Mouse (Mus musculus) forebrain, embryonic 13.5 days (tissue): ENCODE measurements at regions not wholly inside any gene's neighbourhood (a gene's known extent, or its start where the extent isn't known, plus 50 kb on each side); places are given as distances from the start of the nearest gene placed in this dataset.

Experiments used
- ATAC-seq: fragments of 200-750 bp; cut with Nextera tagmentation; 2 replicates; pipeline ENCODE4 v1.8.0; 2017
- H3K27ac ChIP-seq: fragments of 300-500 bp; sonication (generic); 2 replicates; pipeline ENCODE4 v1.5.1; 2015; ENCODE audit warnings: inconsistent platforms, mild to moderate bottlenecking, moderate library complexity
- H3K27me3 ChIP-seq: fragments of 300-500 bp; sonication (generic); 2 replicates; pipeline ENCODE4 v1.6.1; 2015; ENCODE audit warnings: mild to moderate bottlenecking, inconsistent platforms
- H3K36me3 ChIP-seq: fragments of 300-500 bp; sonication (generic); 2 replicates; pipeline ENCODE4 v1.6.1; 2015; ENCODE audit warnings: mild to moderate bottlenecking, inconsistent platforms; ENCODE audit not compliant: poor library complexity, severe bottlenecking
- H3K4me1 ChIP-seq: fragments of 300-500 bp; sonication (generic); 2 replicates; pipeline ENCODE4 v1.6.1; 2015; ENCODE audit warnings: inconsistent platforms
- H3K4me2 ChIP-seq: fragments of 300-500 bp; sonication (generic); 2 replicates; pipeline ENCODE4 v1.6.1; 2015; ENCODE audit warnings: inconsistent platforms, mild to moderate bottlenecking, moderate library complexity
- H3K4me3 ChIP-seq: fragments of 300-500 bp; sonication (generic); 2 replicates; pipeline ENCODE4 v1.5.1; 2015; ENCODE audit warnings: mild to moderate bottlenecking, inconsistent platforms
- H3K9ac ChIP-seq: fragments of 300-500 bp; sonication (generic); 2 replicates; pipeline ENCODE4 v1.6.1; 2015; ENCODE audit warnings: mild to moderate bottlenecking, inconsistent platforms
- H3K9me3 ChIP-seq: fragments of 300-500 bp; sonication (generic); replicated peaks from 2 replicates; pipeline ENCODE4 v1.6.1; 2016; ENCODE audit warnings: inconsistent platforms
- WGBS: fragments of 180-500 bp; shearing (Covaris S2); methylation state at CpG from one replicate; pipeline ENCODE4 v1.1.7; 2015; 5-methylcytosine and 5-hydroxymethylcytosine counted together

DNA sequence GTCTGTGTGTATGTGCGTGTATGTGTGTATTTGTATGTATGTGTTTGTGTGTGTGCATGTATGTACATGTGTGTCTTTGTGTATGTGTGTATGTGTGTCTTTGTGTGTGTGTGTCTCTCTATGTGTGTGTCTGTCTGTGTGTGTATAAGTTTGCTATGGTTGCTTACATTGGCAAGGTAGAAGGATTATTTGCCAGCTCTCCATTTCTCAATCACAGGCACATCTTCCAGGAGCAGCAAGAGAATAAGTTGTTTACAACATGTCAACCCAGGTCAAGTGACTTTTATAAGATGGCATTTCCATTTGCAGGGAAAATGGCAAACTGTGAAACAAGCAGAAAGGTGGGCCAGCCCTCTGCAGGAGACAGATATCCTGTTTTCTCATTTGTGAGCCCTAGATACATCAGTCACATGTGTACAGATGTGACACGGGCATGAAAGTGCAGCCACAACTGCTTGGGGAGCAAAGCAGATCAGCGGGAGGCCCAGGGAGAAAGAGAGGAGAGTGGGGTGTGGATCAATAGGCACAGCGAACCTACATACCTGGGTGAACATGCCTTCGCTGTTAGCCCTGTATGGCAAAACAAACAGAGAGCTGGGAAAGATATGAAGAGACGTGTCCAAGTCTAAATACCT lies 86.1 kb downstream of the Psmg1 start:
- H3K27me3 ChIP-seq: no peaks in the 10 kb centered on the region
- 84% methylated on average over 6 of the region's 6 CpGs for WGBS
- no peak overlapping the region for H3K9ac ChIP-seq
- no peaks in the 10 kb centered on the region for H3K4me1 ChIP-seq
- H3K9me3 ChIP-seq: no peaks in the 10 kb centered on the region
- H3K4me3 ChIP-seq: no peak overlapping the region
- H3K27ac ChIP-seq: no peak overlapping the region
- no peak overlapping the region for H3K4me2 ChIP-seq
- no peaks in the 10 kb centered on the region for H3K36me3 ChIP-seq
- no peak for ATAC-seq

DNA sequence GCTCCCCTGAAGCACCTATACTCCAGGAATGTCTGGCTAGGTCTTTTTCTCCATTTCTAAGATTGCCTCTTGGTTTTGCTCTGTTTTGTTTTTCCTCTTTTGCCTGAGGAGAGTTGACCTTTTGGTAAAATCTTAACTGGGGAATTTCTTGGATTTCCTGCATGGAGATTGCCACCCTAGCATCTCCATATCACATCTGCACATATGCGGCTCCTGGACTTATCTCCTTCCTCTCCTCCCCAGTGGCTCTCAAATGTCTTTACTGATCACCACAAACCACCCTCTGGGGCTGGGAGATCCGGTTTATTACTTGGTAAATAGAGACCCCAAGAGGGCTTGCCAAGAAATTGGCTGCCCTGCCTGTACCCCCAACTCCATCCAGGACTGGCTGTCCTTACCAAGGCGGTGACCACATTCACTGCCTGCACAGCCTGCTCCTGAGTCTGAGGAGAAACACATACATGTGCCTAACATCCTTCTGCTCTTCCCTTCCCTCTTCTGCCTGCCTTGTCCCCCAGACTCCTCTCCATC lies 87.3 kb downstream of the Psmg1 start:
- Histone ChIP-seq H3K27me3 (no peaks in the 10 kb centered on the region), H3K4me1 (no peaks in the 10 kb centered on the region), H3K36me3 (no peaks in the 10 kb centered on the region), H3K9me3 (no peaks in the 10 kb centered on the region), H3K9ac (no peak overlapping the region), H3K27ac (no peak overlapping the region), H3K4me2 (no peak overlapping the region), H3K4me3 (no peak overlapping the region)
- ATAC-seq: no peak
- 79% methylated on average over 3 of the region's 3 CpGs for WGBS

DNA sequence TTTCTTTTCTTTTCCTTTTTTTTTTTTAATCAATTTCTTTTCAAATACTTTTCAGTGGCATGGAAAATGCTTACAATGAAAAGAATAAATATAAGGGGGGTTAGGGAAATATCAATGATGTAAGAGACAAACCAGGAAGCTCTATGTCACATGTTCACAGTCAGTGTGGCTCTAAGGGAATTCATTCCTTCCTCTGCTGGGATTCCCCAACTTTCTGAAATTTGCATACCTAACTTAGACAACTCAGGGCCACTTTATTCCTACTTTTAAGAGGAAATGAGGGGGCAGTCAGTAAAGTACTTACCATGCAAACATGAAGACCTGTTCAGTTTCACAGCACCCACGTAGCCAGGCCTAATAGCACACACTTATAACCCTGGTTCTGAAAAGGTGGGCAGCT lies 88.6 kb downstream of the Psmg1 start:
- H3K27me3 ChIP-seq: no peaks in the 10 kb centered on the region
- H3K4me1 ChIP-seq: no peaks in the 10 kb centered on the region
- H3K4me3 ChIP-seq: no peak overlapping the region
- H3K9me3 ChIP-seq: no peaks in the 10 kb centered on the region
- H3K9ac ChIP-seq: no peak overlapping the region
- H3K4me2 ChIP-seq: no peak overlapping the region
- WGBS: 94% methylated on average over 1 of the region's 1 CpGs
- no peaks in the 10 kb centered on the region for H3K36me3 ChIP-seq
- H3K27ac ChIP-seq: no peak overlapping the region
- no peak for ATAC-seq

DNA sequence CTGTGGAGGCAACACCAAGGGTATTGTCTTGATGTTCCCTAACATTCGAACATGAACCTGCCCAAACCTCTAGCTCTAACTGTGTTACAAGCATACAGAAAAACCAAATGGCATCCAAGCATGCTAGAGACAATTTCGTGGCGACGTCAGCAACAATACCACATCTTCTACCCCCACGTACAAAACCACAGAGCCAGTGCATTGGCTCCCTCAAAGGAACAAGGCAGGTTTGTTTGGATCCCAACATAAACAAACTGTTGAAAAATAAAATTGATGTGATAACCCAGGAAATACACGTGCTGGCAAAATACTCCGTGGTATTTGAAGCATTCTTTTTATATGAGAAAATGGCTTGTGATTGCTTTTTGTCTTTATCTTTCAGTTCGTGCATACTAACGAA lies 89.4 kb downstream of the Psmg1 start:
- no peak overlapping the region for H3K4me2 ChIP-seq
- no peak for ATAC-seq
- H3K9me3 ChIP-seq: no peaks in the 10 kb centered on the region
- H3K36me3 ChIP-seq: no peaks in the 10 kb centered on the region
- H3K4me1 ChIP-seq: no peaks in the 10 kb centered on the region
- no peak overlapping the region for H3K9ac ChIP-seq
- H3K4me3 ChIP-seq: no peak overlapping the region
- no peaks in the 10 kb centered on the region for H3K27me3 ChIP-seq
- no peak overlapping the region for H3K27ac ChIP-seq
- 82% methylated on average over 9 of the region's 9 CpGs for WGBS

DNA sequence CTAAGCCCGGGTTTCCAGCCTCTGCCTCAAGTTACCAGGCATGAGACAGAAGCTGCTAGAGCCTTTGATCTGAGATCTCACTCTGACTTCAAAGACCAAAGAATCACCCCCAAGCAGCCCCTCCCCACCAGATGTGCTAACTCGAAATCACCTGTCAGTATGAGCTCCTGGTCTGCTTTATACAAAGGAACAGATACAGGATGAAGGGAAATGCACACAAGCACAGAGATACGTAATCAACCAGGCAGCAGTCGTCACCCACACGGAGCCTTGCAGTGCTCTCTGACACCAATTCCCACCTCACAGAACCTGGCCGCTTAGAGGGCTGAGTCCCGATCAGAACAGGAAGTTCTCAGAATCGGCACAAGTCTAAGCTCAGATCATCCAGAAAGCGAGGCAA lies 90.6 kb downstream of the Psmg1 start:
- ATAC-seq: no peak
- Histone ChIP-seq H3K27me3 (no peaks in the 10 kb centered on the region), H3K4me2 (no peak overlapping the region), H3K4me3 (no peak overlapping the region), H3K27ac (no peak overlapping the region), H3K9ac (no peak overlapping the region), H3K36me3 (no peaks in the 10 kb centered on the region), H3K9me3 (no peaks in the 10 kb centered on the region), H3K4me1 (no peaks in the 10 kb centered on the region)
- WGBS: 87% methylated on average over 9 of the region's 9 CpGs

DNA sequence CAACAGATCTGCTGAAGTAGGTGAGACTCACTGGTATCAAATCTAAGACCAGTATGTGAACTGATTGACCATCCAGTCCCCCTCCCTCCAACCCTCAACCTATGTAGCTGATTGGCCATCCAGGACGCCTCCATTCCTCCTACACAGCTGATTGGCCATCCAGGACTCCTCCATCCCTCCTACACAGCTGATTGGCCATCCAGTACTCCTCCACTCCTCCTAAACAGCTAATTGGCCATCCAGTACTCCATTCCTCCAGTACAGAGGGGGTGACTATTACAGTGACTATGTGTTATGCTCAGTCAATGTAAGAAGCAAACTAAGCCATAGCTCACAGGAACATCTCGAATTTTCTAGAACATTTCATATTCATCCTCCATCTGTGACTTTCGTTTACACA lies 91.1 kb downstream of the Psmg1 start:
- no peak for ATAC-seq
- Histone ChIP-seq H3K27ac (no peak overlapping the region), H3K9ac (no peak overlapping the region), H3K9me3 (no peaks in the 10 kb centered on the region), H3K4me2 (no peak overlapping the region), H3K4me3 (no peak overlapping the region), H3K36me3 (no peaks in the 10 kb centered on the region), H3K27me3 (no peaks in the 10 kb centered on the region), H3K4me1 (no peaks in the 10 kb centered on the region)
- 81% methylated on average over 3 of the region's 3 CpGs for whole genome bisulfite sequencing

DNA sequence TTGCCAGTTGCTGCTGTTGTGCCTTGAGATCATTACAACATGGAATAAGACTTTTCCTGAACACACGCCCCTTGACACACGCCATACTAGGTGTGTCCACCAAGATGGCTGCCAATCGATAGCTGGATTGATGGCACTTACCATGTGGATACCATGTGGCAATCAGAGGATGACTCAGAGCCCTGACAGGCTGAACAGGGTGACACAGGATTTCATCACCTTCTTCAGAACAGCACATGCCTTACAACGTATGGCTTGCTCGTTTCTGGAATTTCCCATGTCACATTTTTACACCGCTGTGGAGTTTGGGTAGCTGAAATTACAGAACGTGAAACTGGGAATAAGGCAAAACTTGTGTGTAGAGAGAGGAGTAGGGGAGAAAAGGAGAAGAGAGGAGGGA lies 92.9 kb downstream of the Psmg1 start:
- H3K27me3 ChIP-seq: no peaks in the 10 kb centered on the region
- H3K27ac ChIP-seq: no peak overlapping the region
- WGBS: 89% methylated on average over 7 of the region's 7 CpGs
- no peaks in the 10 kb centered on the region for H3K9me3 ChIP-seq
- ATAC-seq: no peak
- no peak overlapping the region for H3K9ac ChIP-seq
- no peaks in the 10 kb centered on the region for H3K4me1 ChIP-seq
- H3K36me3 ChIP-seq: no peaks in the 10 kb centered on the region
- H3K4me3 ChIP-seq: no peak overlapping the region
- no peak overlapping the region for H3K4me2 ChIP-seq

DNA sequence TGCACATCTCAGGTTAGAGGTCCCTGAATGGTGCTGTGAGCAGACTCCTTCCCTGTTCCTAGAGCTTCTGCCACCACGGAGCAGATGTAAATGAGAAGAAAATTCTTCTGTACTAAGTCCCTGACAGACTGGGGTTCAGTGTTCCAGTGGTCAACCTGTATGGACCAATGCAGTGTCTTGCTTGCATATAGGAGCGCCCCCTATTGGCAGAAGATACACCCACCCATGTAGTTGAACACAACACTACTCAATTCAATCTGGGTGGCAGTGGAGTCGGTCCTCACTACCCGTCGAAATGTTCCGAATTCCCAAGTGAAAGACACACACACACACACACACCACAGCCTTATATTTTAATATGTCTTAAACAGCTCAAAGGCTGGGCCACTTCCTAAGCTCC lies 94.6 kb downstream of the Psmg1 start:
- Histone ChIP-seq H3K27ac (no peak overlapping the region), H3K4me1 (no peaks in the 10 kb centered on the region), H3K9ac (no peak overlapping the region), H3K9me3 (no peaks in the 10 kb centered on the region), H3K4me2 (no peak overlapping the region), H3K4me3 (no peak overlapping the region), H3K27me3 (no peaks in the 10 kb centered on the region), H3K36me3 (no peaks in the 10 kb centered on the region)
- ATAC-seq: no peak
- 78% methylated on average over 6 of the region's 6 CpGs for WGBS

DNA sequence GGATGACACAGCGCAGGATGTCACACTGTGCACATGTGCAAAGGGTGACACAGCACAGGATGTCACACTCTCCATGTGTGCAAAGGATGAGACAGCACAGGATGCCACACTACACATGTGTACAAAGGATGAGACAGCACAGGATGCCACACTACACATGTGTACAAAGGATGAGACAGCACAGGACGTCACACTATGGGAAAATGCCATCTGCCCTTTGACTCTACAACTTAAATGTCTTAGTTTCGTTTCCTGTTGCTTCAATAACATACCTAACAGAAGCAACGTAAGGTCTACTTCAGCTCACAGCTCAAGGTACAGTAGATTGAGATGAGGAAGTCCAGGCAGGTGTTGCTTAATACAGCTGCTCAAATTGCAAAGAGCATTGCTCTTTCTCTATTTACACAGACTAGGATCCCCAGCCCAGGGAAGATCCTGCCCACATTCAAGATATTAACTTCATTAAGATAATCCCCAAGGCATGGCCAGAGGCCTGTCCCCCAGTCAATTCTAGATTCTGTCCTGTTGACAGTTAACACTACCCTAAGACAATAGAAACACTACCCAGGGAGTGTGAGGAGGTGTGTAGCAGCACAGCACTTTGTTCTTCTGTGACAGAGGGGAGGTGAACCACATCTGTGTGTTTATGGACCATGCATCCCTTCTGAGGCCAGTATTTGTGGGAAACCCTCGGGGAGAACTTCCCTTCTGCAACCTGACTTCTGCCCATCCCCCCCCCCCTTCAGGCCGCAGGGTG lies 97.0 kb downstream of the Psmg1 start:
- no peaks in the 10 kb centered on the region for H3K4me1 ChIP-seq
- H3K36me3 ChIP-seq: no peaks in the 10 kb centered on the region
- no peaks in the 10 kb centered on the region for H3K27me3 ChIP-seq
- 78% methylated on average over 6 of the region's 6 CpGs for WGBS
- no peak overlapping the region for H3K4me3 ChIP-seq
- no peak overlapping the region for H3K27ac ChIP-seq
- H3K9me3 ChIP-seq: no peaks in the 10 kb centered on the region
- H3K9ac ChIP-seq: no peak overlapping the region
- no peak overlapping the region for H3K4me2 ChIP-seq
- ATAC-seq: no peak

DNA sequence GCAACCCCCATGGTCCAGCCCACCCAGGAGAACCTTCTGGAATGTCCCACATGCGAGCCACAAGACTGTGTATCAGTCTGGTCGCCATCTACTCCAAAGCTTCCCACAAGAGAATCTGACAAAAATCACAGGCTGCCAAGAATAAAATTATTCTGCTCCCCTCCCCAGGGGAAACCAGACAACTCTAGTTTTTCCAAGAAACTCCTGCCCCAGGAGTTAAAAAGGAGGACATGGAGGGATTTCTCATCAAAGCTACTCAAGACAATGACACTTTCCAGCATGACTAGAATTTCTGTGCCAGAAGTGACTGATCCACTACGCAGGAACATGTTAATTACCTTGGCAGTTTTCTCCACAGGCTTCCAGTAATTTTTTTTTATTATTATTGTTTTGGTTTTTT lies 98.4 kb downstream of the Psmg1 start:
- no peak overlapping the region for H3K4me3 ChIP-seq
- no peaks in the 10 kb centered on the region for H3K4me1 ChIP-seq
- H3K9me3 ChIP-seq: no peaks in the 10 kb centered on the region
- H3K9ac ChIP-seq: no peak overlapping the region
- no peaks in the 10 kb centered on the region for H3K27me3 ChIP-seq
- WGBS: 84% methylated on average over 3 of the region's 3 CpGs
- no peak for ATAC-seq
- no peak overlapping the region for H3K27ac ChIP-seq
- H3K36me3 ChIP-seq: no peaks in the 10 kb centered on the region
- no peak overlapping the region for H3K4me2 ChIP-seq

DNA sequence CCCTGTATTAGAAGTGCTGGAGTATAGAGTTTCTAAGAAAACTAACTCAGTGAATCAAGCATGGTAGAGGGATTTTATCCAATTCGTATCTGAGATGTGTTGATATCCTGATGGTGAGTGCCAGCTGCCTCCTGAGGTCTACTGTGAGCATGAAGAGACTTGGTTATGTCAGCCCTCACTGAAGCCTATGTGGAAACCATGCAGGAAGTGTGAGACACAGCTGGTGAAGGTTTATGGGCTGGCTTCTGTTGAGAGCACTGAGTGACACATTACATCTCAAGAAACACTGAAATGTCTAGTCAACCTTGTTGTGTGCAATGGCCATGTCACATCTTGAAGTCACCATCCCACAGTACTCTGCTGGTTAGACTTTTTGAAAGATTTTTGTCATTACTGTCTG lies 104.6 kb downstream of the Psmg1 start:
- Histone ChIP-seq H3K9ac (no peak overlapping the region), H3K27ac (no peak overlapping the region), H3K27me3 (no peaks in the 10 kb centered on the region), H3K4me2 (no peak overlapping the region), H3K4me1 (no peaks in the 10 kb centered on the region), H3K36me3 (no peaks in the 10 kb centered on the region), H3K9me3 (no peaks in the 10 kb centered on the region), H3K4me3 (no peak overlapping the region)
- 84% methylated on average over 1 of the region's 1 CpGs for WGBS
- ATAC-seq: no peak

DNA sequence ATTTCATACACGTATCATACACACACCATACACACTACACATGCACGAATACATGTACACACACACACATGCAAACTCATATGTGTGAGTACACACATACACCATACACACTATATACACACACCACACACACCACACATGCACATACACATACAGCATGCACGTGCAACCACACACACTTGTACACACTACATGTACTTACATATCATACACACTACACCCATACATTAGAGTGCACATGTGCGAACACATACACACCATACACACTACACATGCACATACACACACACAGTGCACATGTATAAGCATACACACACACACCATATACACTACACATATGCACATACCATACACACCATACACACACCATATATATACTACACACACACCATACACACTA lies 117.5 kb downstream of the Psmg1 start:
- Histone ChIP-seq H3K9ac (no peak overlapping the region), H3K4me1 (no peaks in the 10 kb centered on the region), H3K36me3 (no peaks in the 10 kb centered on the region), H3K27ac (no peak overlapping the region), H3K27me3 (no peaks in the 10 kb centered on the region), H3K4me2 (no peak overlapping the region), H3K9me3 (no peaks in the 10 kb centered on the region; the same call in 1 of the 2 replicates), H3K4me3 (no peak overlapping the region)
- 96% methylated on average over 4 of the region's 4 CpGs for WGBS
- ATAC-seq: no peak

DNA sequence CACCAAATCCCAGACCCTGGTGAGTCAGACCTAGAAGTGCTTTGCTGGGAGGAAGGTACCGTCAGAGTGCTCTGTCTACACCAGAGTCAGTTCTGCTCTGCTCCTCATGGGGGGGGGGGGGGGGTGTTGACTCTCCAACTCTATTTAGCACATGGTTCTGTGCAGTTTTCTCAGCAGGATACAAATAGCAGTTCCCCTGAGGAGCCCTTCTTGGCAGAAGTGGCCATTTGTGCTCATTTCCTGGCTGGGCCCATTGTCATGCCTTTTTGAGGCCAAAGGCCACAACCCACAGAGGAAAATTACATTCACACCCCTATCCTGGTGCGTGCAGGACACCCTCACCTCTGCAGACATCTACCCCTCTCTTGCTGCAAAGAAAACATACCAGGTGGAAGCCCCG lies 118.3 kb downstream of the Psmg1 start:
- WGBS: 78% methylated on average over 3 of the region's 3 CpGs
- no peak overlapping the region for H3K4me3 ChIP-seq
- no peak overlapping the region for H3K27ac ChIP-seq

More for the DNA sequence above, 118.3 kb downstream of the Psmg1 start:
- no peak for ATAC-seq
- no peaks in the 10 kb centered on the region for H3K27me3 ChIP-seq
- H3K9me3 ChIP-seq: no peaks in the 10 kb centered on the region; the same call in 1 of the 2 replicates
- H3K9ac ChIP-seq: no peak overlapping the region
- H3K4me2 ChIP-seq: no peak overlapping the region
- no peaks in the 10 kb centered on the region for H3K4me1 ChIP-seq
- no peaks in the 10 kb centered on the region for H3K36me3 ChIP-seq
